Mouse (Mus musculus) bone marrow, adult 2 months (tissue): Measurements from ENCODE around the gene H2afy.

ENCODE experiments used
- CTCF ChIP-seq: fragments of 200-500 bp; IDR thresholded peaks from 2 replicates; pipeline ENCODE4 v1.5.1; 2011; ENCODE audit warnings: low read length, control low read depth; ENCODE audit not compliant: control insufficient read depth, insufficient read depth
- POLR2A ChIP-seq: fragments of 200-500 bp; IDR thresholded peaks from 2 replicates; pipeline ENCODE4 v1.6.1; 2011; ENCODE audit warnings: low read depth, mild to moderate bottlenecking, control low read depth, low read length, borderline replicate concordance; ENCODE audit not compliant: control insufficient read depth

GRCm38 (mm10) chr13:56117991-56118765 lies 18.0 kb downstream of the H2afy start:
- TF ChIP-seq CTCF (no peak), POLR2A (no peak)
